Mouse (Mus musculus) ES-E14 (cell line): Measurements from ENCODE around the gene Fstl3.

Source experiments
- CHD2 ChIP-seq: IDR thresholded peaks from 2 replicates; pipeline ENCODE4 v1.6.1; 2014; ENCODE audit warnings: mild to moderate bottlenecking, low read depth, low read length, inconsistent platforms
- MAFK ChIP-seq: IDR thresholded peaks from 2 replicates; pipeline ENCODE4 v1.6.1; 2014; ENCODE audit warnings: mild to moderate bottlenecking, low read depth, low read length, inconsistent platforms; ENCODE audit not compliant: insufficient read depth
- ZNF384 ChIP-seq: IDR thresholded peaks from 2 replicates; pipeline ENCODE4 v1.6.1; 2012; ENCODE audit warnings: low read depth, low read length, inconsistent platforms

DNA sequence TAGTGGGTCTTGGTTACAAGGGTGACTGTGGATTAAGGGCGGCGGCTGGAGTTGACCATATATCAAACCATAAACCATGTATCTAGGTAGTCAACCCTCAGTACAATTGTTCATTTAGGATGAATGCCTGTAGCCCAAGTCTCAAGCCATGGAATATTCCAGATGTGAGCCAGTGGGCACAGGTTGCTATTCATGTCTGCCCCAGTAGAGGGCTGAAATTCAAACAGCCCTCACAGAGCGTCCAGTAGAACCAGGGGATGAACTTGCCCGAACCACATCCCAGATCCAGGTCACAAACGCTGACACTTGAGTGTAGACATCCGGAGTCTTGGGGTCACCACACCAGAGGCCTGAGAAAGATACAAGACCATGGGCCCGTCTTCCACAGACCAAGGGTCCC is 6.0 kb downstream of the Fstl3 start:
- TF ChIP-seq ZNF384 (no peak), MAFK (no peak), CHD2 (no peak)
